Mouse (Mus musculus) c-Kit-positive CD71-negative TER-119-negative erythroid progenitor cells, embryonic 14.5 days (primary cell): Measurements from ENCODE around the gene Rbm28.

ENCODE experiments used
- DNase-seq: peaks from one replicate; pipeline ENCODE4 v3.0.0-alpha.2; 2013; ENCODE audit warnings: low read depth

The Rbm28 gene

GRCm38 (mm10) chr6:29143608-29144007 is 21.2 kb downstream of the Rbm28 start:
- DNase-seq = peak; percentile 34

GRCm38 (mm10) chr6:29137441-29137840 is 27.4 kb downstream of the Rbm28 start:
- no peak for DNase-seq

GRCm38 (mm10) chr6:29133100-29133499 is 31.7 kb downstream of the Rbm28 start:
- no peak for DNase-seq

- DNase-seq = no peak
These were observed 37.9 kb downstream of the Rbm28 start for GRCm38 (mm10) chr6:29126878-29127426.

GRCm38 (mm10) chr6:29119990-29120389 is 44.8 kb downstream of the Rbm28 start:
- DNase-seq = no peak

- DNase-seq = no peak
These were observed 45.8 kb downstream of the Rbm28 start for GRCm38 (mm10) chr6:29118963-29119362.

- no peak for DNase-seq
These were observed 46.6 kb downstream of the Rbm28 start for GRCm38 (mm10) chr6:29118231-29118630.

GRCm38 (mm10) chr6:29117417-29118104 is 47.2 kb downstream of the Rbm28 start:
- no peak for DNase-seq

GRCm38 (mm10) chr6:29115756-29116155 is 49.0 kb downstream of the Rbm28 start:
- no peak for DNase-seq

GRCm38 (mm10) chr6:29111501-29111900 is 53.3 kb downstream of the Rbm28 start:
- DNase-seq = no peak

- no peak for DNase-seq
These were observed 56.4 kb downstream of the Rbm28 start for GRCm38 (mm10) chr6:29108376-29108775.

GRCm38 (mm10) chr6:29101248-29101864 is 63.5 kb downstream of the Rbm28 start:
- no peak for DNase-seq

GRCm38 (mm10) chr6:29100423-29100822 is 64.4 kb downstream of the Rbm28 start:
- no peak for DNase-seq

GRCm38 (mm10) chr6:29099536-29100170 is 65.2 kb downstream of the Rbm28 start:
- DNase-seq = no peak

- DNase-seq = no peak
These were observed 71.9 kb downstream of the Rbm28 start for GRCm38 (mm10) chr6:29092904-29093303.

GRCm38 (mm10) chr6:29092234-29092633 is 72.6 kb downstream of the Rbm28 start:
- DNase-seq = no peak

GRCm38 (mm10) chr6:29087921-29088709 is 76.7 kb downstream of the Rbm28 start:
- DNase-seq = no peak

GRCm38 (mm10) chr6:29084401-29084800 is 80.4 kb downstream of the Rbm28 start:
- DNase-seq = no peak

GRCm38 (mm10) chr6:29082776-29083354 is 81.9 kb downstream of the Rbm28 start:
- no peak for DNase-seq

- DNase-seq = no peak
These were observed 82.9 kb downstream of the Rbm28 start for GRCm38 (mm10) chr6:29081826-29082363.

- no peak for DNase-seq
These were observed 85.5 kb downstream of the Rbm28 start for GRCm38 (mm10) chr6:29079291-29079690.

GRCm38 (mm10) chr6:29074133-29074469 is 90.7 kb downstream of the Rbm28 start:
- no peak for DNase-seq
